Mouse (Mus musculus) lung, adult 2 months (tissue): Measurements from ENCODE around the gene Ak4.

Experiments
- CTCF ChIP-seq: fragments of 200-500 bp; IDR thresholded peaks from 2 replicates; pipeline ENCODE4 v1.5.1; 2011; ENCODE audit warnings: mild to moderate bottlenecking, low read length, control low read depth; ENCODE audit not compliant: insufficient read depth
- POLR2A ChIP-seq: fragments of 200-500 bp; IDR thresholded peaks from 2 replicates; pipeline ENCODE4 v1.6.1; 2011; ENCODE audit warnings: low read depth, mild to moderate bottlenecking, control low read depth, low read length, borderline replicate concordance; ENCODE audit errors: extremely low read depth

- TF ChIP-seq CTCF, result no peak
- no peak for TF ChIP-seq POLR2A
Observed at GRCm38 (mm10) chr4:101374104-101374503, 45.0 kb upstream of the Ak4 start.
